Mouse (Mus musculus): ENCODE measurements at regions not wholly inside any gene's neighbourhood (a gene's known extent, or its start where the extent isn't known, plus 50 kb on each side); places are given as distances from the start of the nearest gene placed in this dataset.
A peak's percentile ranks its signal among the peaks of the same experiment; 100 is the strongest.

DNA sequence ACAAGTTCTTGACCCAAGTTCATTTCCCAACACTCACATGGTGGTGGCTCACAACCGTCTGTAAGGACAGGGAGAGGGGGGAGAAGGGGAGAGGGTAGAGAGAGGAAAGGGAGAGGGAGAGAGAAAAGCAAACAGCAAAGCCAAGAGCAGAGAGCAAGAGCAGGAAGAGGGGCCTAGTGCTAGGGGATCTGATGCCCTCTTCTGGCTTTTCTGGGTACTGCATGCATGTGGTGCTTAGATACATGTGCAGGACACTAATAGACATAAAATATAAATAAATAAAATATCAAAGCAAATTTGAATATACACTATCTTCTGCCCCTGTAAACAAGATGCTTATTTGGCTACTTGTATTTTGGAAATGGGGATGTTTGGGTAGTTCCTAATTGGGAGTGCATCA, 91.2 kb downstream of the Rnf138rt1 start:
- peak; percentile 74 for DNase-seq

All from adrenal gland, postnatal 10 days (tissue).